Mouse (Mus musculus) adrenal gland, postnatal 36 days (tissue): ENCODE measurements around the gene Taf1d. TPM values are rescaled to one million over a fixed set of nuclear protein-coding genes. Genes with fewer than 3 reads are reported as not detected.
"Not testable (repeated sequence)": the region's sequence is repeated elsewhere in the genome, so short reads cannot be mapped to it uniquely, and the experiment has no call there.

Experiments used
- DNase-seq, 2 experiments: peaks; one replicate each; pipeline ENCODE4 v3.0.0; 2021; ENCODE audit warnings: mixed read lengths in 1 of 2
- long read RNA-seq, 2 experiments: library from polyadenylated mRNA; stranded (forward); transcript quantifications; one replicate each; pipeline ENCODE4 v2.0.0; 2021; ENCODE audit warnings: borderline sequencing depth in 2 of 2
- total RNA-seq, 2 experiments: library from RNA; stranded (reverse); gene quantifications; 2 replicates each; pipeline ENCODE4 v1.2.3; 2021

The Taf1d gene
- 10 to 100 TPM; 87.9 to 98.6 TPM for total RNA-seq
- long read RNA-seq, experiment 1, transcript Taf1d-204 (12 exons, 1,216 nt) = major isoform, 8 of 16 reads
- long read RNA-seq, experiment 1, partial matches to known transcripts = 6 of 16 reads
- long read RNA-seq, experiment 1, other reads (novel, unspliced or antisense) = 1 of 16 reads
- long read RNA-seq, experiment 2, partial matches to known transcripts = 2 of 10 reads
- long read RNA-seq, experiment 2, other reads (novel, unspliced or antisense) = 3 of 10 reads

- DNase-seq = peak; percentile 97 to 99
Observed at GRCm38 (mm10) chr9:15305503-15306397, at the start of gene Taf1d. TSS of gene Taf1d (plus strand) at chr9:15306214.

- DNase-seq = no peak
Observed at GRCm38 (mm10) chr9:15256214-15256613, 49.8 kb upstream of the Taf1d start.

DNA sequence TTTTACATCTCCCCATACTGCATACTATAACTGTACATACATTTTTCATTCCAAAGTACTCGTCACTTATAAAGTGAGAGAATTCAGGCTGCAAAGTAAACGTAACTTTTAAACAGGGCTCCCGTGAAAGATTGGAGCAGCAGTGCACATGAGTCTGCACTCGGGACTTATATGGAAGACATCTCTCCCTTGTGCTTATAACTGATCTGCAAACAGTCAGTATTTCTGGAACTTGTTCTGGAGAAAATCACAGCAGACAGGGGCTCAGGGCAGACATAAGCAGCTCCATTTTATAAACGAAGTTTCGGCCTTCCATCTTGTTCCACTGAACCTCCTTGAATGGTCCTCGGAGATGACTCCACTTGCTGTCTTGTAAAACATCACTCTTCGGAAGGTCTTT, 44.0 kb upstream of the Taf1d start:
- no peak for DNase-seq

GRCm38 (mm10) chr9:15263487-15263886, 42.5 kb upstream of the Taf1d start:
- no peak for DNase-seq

DNA sequence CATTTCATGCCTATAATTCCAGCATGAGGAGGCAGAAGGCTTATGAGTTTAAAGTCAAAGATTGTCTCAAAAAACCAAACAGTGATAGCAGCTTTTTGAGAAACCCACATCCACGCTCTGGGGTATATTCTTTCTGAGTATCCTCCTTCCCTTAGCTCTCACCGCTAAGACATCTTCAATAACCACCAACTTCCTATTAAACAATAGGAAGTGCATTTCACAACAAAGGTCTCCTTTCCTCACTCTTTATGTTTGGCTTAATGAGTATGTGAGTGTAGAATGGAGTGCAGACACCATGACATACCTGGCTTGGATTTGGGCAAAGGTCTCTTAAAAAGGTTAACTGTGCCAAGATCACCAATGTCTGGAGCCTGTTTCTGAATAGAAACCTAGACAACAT, 32.0 kb upstream of the Taf1d start:
- no peak for DNase-seq

GRCm38 (mm10) chr9:15276855-15277254, 29.2 kb upstream of the Taf1d start:
- DNase-seq = no peak

DNA sequence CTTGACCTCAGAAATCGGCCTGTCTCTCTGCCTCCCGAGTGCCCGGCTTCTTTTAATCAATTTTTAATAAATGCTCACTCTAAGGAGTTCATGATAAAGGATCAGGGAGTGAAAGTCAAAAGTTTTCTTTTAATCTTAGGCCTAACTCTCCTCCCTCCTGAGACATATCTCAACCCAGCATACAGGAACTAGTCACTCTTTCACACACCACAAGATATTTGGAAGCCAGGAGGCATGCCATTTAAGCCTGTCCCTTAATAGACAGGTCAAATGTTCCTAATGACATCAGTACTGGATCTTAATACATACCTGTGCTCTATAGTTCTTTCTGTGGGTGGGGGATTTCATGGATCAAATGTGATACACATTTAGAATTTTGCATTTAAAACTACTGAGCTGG, 27.7 kb upstream of the Taf1d start:
- DNase-seq = no peak

GRCm38 (mm10) chr9:15279139-15279648, 26.8 kb upstream of the Taf1d start:
- no peak for DNase-seq

DNA sequence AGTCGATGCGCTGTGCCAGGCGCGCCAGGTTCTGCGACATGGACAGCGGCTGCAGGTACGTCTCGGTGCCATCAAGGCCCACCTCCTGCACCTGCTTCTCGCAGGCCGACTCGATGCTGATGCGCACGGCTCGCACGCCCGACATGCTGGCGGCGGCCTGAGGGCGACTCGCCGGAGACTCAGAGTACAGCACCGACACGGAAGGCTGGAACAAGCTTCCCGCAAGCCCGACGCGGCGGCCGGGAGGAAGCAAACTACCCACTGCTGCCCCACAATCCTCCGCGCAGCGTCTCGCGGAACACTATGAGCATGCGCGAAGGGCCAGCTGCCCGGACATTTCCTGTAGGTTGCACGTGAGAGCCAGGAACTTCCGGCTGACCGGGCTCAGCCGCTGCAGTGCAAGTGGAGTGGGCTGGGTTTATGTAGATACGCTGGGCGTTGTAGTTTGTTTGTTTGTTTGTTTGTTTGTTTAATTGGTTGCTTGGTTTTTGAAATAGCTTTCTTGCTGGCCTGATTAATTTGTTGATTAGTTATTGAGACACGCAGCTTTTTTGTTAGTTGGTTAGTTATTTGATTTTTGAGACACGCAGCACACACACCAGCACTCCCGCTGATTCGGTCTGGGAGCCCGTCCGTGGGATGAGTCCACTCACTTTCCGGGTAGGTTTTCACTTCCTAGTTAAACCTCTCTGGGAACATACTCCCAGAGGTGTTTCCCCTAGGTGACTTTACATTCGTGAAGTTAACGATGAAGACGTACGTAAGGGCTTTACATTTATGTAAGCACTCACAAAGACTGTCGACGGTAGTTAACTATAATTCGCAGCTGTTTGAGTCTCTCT, 26.1 kb upstream of the Taf1d start, which contains the start of gene Med17:
Gene Med17 (minus strand): TSS at position 283 of the 842 bp plus-strand sequence.
- DNase-seq = peak; percentile 95 to 96

DNA sequence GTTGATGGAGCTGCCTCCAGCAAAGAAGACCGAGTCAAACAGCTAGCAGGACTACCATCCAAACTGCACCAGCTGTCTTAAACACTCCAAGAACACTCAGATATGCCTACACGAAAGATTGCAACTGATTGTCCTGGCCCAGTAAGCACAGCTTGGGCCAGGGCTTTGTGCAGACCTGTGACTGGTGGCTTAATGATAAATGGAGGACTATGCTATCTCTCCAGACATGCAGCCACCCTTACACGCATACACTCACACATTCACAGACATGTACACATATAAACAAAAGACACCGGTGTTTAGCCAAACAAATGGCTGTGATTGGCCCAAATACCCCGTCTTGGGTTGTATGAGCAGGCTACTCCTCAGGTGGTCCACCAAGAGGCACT, 25.5 kb upstream of the Taf1d start:
- no peak for DNase-seq

GRCm38 (mm10) chr9:15285443-15285842, 20.6 kb upstream of the Taf1d start:
- peak; percentile 30 to 41 for DNase-seq

GRCm38 (mm10) chr9:15287846-15288245, 18.2 kb upstream of the Taf1d start:
- DNase-seq = no peak

- DNase-seq = no peak
Observed at GRCm38 (mm10) chr9:15288402-15288801, 17.6 kb upstream of the Taf1d start.

- DNase-seq = no peak
Observed at GRCm38 (mm10) chr9:15289251-15289650, 16.8 kb upstream of the Taf1d start.

DNA sequence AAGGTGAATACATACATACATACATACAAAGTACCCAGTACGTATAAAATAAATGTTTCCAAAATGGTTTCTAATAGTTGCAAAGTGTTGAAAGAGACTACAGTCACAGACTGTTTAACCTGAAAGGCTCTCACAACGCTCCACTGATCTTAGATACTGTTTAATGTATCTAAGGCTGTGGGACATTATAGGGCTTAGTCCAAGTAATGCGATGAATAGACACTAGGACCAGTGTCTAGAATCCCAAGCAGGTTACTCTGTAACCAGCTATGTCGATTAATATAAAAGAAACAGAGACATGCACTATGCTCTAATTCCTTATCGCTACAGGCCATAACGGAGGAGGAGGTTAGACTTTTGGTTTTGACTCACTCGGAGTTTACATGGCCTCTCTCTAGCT, 8.9 kb upstream of the Taf1d start:
- no peak for DNase-seq

GRCm38 (mm10) chr9:15298451-15298850, 7.6 kb upstream of the Taf1d start:
- DNase-seq = no peak

DNA sequence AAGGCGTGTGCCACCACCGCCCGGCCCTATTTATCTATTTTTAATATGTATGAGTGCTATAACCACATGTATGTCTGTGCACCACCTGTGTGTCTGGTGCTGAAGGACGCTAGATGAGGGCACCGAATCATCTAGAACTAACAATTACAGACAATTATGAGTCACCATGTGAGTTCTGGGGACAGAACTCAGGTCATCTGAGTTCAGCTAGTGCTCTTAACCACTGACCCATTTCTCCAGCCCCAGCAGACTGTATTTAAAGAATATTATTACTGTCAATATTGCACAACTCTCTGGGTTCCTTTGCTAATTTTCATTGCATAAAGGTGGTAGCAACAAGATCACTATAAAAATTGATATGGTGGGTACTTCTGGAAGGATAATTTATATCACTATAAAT, 6.0 kb upstream of the Taf1d start:
- no peak for DNase-seq

DNA sequence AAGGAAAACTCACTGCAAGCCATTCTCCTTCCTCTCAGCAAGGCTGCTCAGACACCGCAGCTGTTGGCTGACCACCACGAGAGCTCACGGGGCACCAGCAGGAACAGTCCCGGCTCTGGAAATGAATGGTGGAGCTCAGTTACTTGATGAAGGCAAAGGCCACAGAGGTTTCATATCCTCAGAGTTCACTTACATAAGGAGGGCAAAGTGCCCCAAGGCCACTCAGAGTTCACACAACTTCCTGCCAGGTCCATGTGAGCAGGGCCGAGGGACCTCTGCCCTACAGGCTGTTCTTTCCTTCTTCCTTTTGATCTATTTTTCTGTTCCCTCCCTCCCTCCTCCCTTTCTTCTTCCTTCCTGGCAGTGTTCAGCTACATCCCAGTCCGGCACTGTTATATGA, 4.6 kb upstream of the Taf1d start:
- peak; percentile 79 to 80 for DNase-seq

DNA sequence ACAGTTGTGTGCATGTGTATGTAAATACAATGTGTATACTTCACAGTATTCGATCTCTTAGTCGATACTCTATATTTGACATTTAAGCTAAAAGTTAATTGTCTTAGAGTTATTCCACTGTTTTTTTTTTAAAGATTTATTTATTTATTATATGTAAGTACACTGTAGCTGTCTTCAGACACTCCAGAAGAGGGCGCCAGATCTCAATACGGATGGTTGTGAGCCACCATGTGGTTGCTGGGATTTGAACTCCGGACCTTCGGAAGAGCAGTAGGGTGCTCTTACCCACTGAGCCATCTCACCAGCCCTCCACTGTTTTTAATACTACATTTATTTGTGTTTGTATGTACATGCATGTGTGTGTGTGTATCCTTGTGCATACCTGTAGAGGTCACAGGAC, 4.0 kb upstream of the Taf1d start:
- not testable (repeated sequence) for DNase-seq

GRCm38 (mm10) chr9:15302881-15303280, 3.1 kb upstream of the Taf1d start:
- peak; percentile 32 to 46 for DNase-seq

GRCm38 (mm10) chr9:15306398-15307119, 545 bp downstream of the Taf1d start, which contains the start of gene 4931406C07Rik:
TSS of gene 4931406C07Rik (minus strand) at chr9:15306448.
- no peak for DNase-seq
